In the genomic region with DNA sequence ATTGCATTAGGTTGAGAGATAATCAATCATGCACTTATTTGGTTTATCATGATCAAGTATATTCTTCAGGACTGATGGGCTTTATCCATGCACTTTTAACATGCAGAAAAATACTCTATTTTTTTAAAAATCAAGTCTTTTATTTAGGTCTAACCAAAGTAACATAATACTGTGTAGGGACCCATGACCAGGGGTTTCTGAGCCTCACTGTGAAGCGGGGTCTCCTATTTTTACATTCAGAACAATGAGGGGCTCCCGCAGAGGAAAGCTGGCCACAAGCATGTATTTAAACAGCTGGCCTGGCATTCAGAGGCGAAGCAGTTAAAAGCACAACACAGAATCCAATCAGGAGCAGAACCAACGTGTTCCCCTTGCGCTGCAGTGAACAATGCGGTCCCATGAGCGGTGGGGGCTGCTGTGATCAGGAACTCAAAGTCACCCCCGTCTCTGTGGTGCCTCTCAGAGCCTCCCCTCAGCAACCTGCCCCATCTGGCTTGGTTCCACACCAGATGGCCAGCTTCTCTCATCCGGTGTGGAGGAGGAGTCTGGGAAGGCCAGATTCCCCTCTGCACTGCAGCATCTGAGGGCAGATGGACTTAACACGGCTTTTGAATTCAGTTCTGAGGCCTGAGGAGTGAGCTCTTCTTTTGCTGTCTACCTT, we compare ENCODE assay signal across 9 mouse cellular contexts.
DNase-seq lines count a peak whose midpoint lies in the region; ATAC-seq and TF ChIP-seq lines count a peak whose summit lies in the region.
"Had no signal": no experiment of that assay in that cellular context is flagged by ENCODE, and none has a peak within 500 bp of the region (broad histone marks: within the 10 kb centered on the region; RNA-seq: fewer than 3 reads in every experiment).

No protein-coding gene starts in this region.

- no peak for TF ChIP-seq CTCF in intestine, postnatal 0 days (IDR thresholded peaks at IDR 0.05; ENCODE audit: low read depth)
- TF ChIP-seq CTCF in stomach, postnatal 0 days (IDR thresholded peaks at IDR 0.05; ENCODE audit: low read depth) = no peak

- no peaks in the 10 kb centered on the region for H3K9me3 ChIP-seq in intestine, embryonic 14.5 days (ENCODE audit: control insufficient read depth, low read length)
- no peaks in the 10 kb centered on the region for H3K9me3 ChIP-seq in intestine, postnatal 0 days (ENCODE audit: control insufficient read depth)
- H3K9me3 ChIP-seq in forebrain, embryonic 16.5 days (ENCODE audit: control insufficient read depth, low read length) = no peaks in the 10 kb centered on the region
- no peaks in the 10 kb centered on the region; the same call in 1 of the 2 replicates for H3K9me3 ChIP-seq in limb, embryonic 11.5 days (ENCODE audit: control insufficient read depth, low read length)
- no peaks in the 10 kb centered on the region; the same call in 1 of the 2 replicates for H3K9me3 ChIP-seq in stomach, postnatal 0 days (ENCODE audit: control insufficient read depth, low read length)

- no peak for DNase-seq in intestine, embryonic 14.5 days (ENCODE audit: low spot score)
- peak; percentile 13 for DNase-seq in cerebellum, adult 9-11 months
- peak; percentile 55 for DNase-seq in limb, embryonic 11.5 days (ENCODE audit: low spot score)
- DNase-seq in stomach, postnatal 0 days (ENCODE audit: low spot score) = peak; percentile 26
- DNase-seq in adipocyte (ENCODE audit: low spot score) = no peak
- no peak for DNase-seq in spleen, postnatal 4 days (ENCODE audit: low spot score in 2 of 2)

- ATAC-seq in intestine, embryonic 14.5 days (replicated peaks; ENCODE audit: low FRiP score, low TSS enrichment, low read depth) = peak; percentile 62; the same call in 1 of the 2 replicates
- ATAC-seq in intestine, postnatal 0 days = no peak
- peak; percentile 66 for ATAC-seq in forebrain, embryonic 16.5 days
- peak; percentile 65; the same call in 1 of the 2 replicates for ATAC-seq in limb, embryonic 11.5 days (ENCODE audit: insufficient number of reproducible peaks, low FRiP score, low TSS enrichment, low read depth)
- ATAC-seq in stomach, postnatal 0 days (ENCODE audit: low FRiP score, low TSS enrichment) = peak; percentile 40; the same call in 1 of the 2 replicates

- H3K27ac ChIP-seq in intestine, embryonic 14.5 days (ENCODE audit: low read depth) = peak overlapping the region; percentile 16; the same call in 1 of the 2 replicates
- H3K27ac ChIP-seq in intestine, postnatal 0 days (ENCODE audit: low read depth, low read length) = no peak overlapping the region
- no peak overlapping the region for H3K27ac ChIP-seq in forebrain, embryonic 16.5 days (ENCODE audit: low read length)
- no peak overlapping the region for H3K27ac ChIP-seq in limb, embryonic 11.5 days (replicated peaks; ENCODE audit: low read depth, low read length)
- no peak overlapping the region for H3K27ac ChIP-seq in stomach, postnatal 0 days (replicated peaks)

- whole genome bisulfite sequencing in intestine, embryonic 14.5 days = 59% methylated on average over 10 of the region's 10 CpGs
- WGBS in intestine, postnatal 0 days = 68% methylated on average over 10 of the region's 10 CpGs
- WGBS in forebrain, embryonic 16.5 days = 18% methylated on average over 10 of the region's 10 CpGs
- 58% methylated on average over 10 of the region's 10 CpGs for WGBS in limb, embryonic 11.5 days
- WGBS in stomach, postnatal 0 days = 36% methylated on average over 10 of the region's 10 CpGs

- H3K36me3 ChIP-seq in intestine, embryonic 14.5 days (ENCODE audit: control insufficient read depth, insufficient read depth, low read length) = no peaks in the 10 kb centered on the region
- no peaks in the 10 kb centered on the region for H3K36me3 ChIP-seq in intestine, postnatal 0 days (ENCODE audit: control insufficient read depth, insufficient read depth)
- H3K36me3 ChIP-seq in forebrain, embryonic 16.5 days (ENCODE audit: control insufficient read depth, insufficient read depth) = no peaks in the 10 kb centered on the region
- H3K36me3 ChIP-seq in limb, embryonic 11.5 days (ENCODE audit: control insufficient read depth, insufficient read depth, low read length) = no peaks in the 10 kb centered on the region
- H3K36me3 ChIP-seq in stomach, postnatal 0 days (ENCODE audit: control insufficient read depth, insufficient read depth, low read length) = no peaks in the 10 kb centered on the region

- H3K9ac ChIP-seq in intestine, embryonic 14.5 days (ENCODE audit: low read length) = no peak overlapping the region
- H3K9ac ChIP-seq in intestine, postnatal 0 days (ENCODE audit: low read depth, low read length) = no peak overlapping the region
- H3K9ac ChIP-seq in forebrain, embryonic 16.5 days (replicated peaks; ENCODE audit: low read depth, low read length) = 0 out of 2 replicates have a peak overlapping the region, but pooled peaks have one; percentile 1
- H3K9ac ChIP-seq in limb, embryonic 11.5 days (ENCODE audit: low read length) = no peak overlapping the region
- no peak overlapping the region for H3K9ac ChIP-seq in stomach, postnatal 0 days (ENCODE audit: low read length)

- H3K4me3 ChIP-seq in intestine, embryonic 14.5 days (ENCODE audit: low read depth, low read length) = no peak overlapping the region
- H3K4me3 ChIP-seq in intestine, postnatal 0 days (ENCODE audit: low read depth, low read length) = no peak overlapping the region
- H3K4me3 ChIP-seq in forebrain, embryonic 16.5 days (replicated peaks; ENCODE audit: low read length) = no peak overlapping the region
- no peak overlapping the region for H3K4me3 ChIP-seq in limb, embryonic 11.5 days (ENCODE audit: low read depth, low read length)
- H3K4me3 ChIP-seq in stomach, postnatal 0 days (ENCODE audit: low read depth, low read length) = no peak overlapping the region
- H3K4me3 ChIP-seq: erythroblast, embryonic 14.5 days had no signal

- no peaks in the 10 kb centered on the region for H3K27me3 ChIP-seq in intestine, embryonic 14.5 days (replicated peaks; ENCODE audit: control insufficient read depth, insufficient read depth, low read length)
- H3K27me3 ChIP-seq in intestine, postnatal 0 days (replicated peaks; ENCODE audit: control insufficient read depth, insufficient read depth, low read length) = no peaks in the 10 kb centered on the region
- H3K27me3 ChIP-seq in forebrain, embryonic 16.5 days (replicated peaks; ENCODE audit: control insufficient read depth, insufficient read depth, low read length) = no peaks in the 10 kb centered on the region
- H3K27me3 ChIP-seq in limb, embryonic 11.5 days (ENCODE audit: control insufficient read depth, insufficient read depth, low read length) = no peaks in the 10 kb centered on the region
- H3K27me3 ChIP-seq in stomach, postnatal 0 days (ENCODE audit: control insufficient read depth, insufficient read depth, low read length) = no peaks in the 10 kb centered on the region

- peaks cover 7% of the 10 kb centered on the region; the same call in 1 of the 2 replicates for H3K4me1 ChIP-seq in intestine, embryonic 14.5 days (replicated peaks; ENCODE audit: control insufficient read depth, insufficient read depth, low read length)
- no peaks in the 10 kb centered on the region for H3K4me1 ChIP-seq in intestine, postnatal 0 days (replicated peaks; ENCODE audit: control insufficient read depth, insufficient read depth, low read length)
- peaks cover 14% of the 10 kb centered on the region for H3K4me1 ChIP-seq in forebrain, embryonic 16.5 days (replicated peaks; ENCODE audit: control insufficient read depth, insufficient read depth, low read length)
- 0 out of 2 replicates have a peak, but pooled peaks cover 3% of the 10 kb centered on the region for H3K4me1 ChIP-seq in limb, embryonic 11.5 days (ENCODE audit: control insufficient read depth, insufficient read depth, low read length)
- H3K4me1 ChIP-seq in stomach, postnatal 0 days (replicated peaks; ENCODE audit: control insufficient read depth, insufficient read depth) = no peaks in the 10 kb centered on the region

- TF ChIP-seq EP300 in stomach, postnatal 0 days (optimal IDR thresholded peaks at IDR 0.05) = no peak

- H3K4me2 ChIP-seq in intestine, embryonic 14.5 days (ENCODE audit: low read length) = no peak overlapping the region
- H3K4me2 ChIP-seq in intestine, postnatal 0 days (replicated peaks; ENCODE audit: low read depth) = no peak overlapping the region
- no peak overlapping the region for H3K4me2 ChIP-seq in forebrain, embryonic 16.5 days (ENCODE audit: low read length)
- no peak overlapping the region for H3K4me2 ChIP-seq in limb, embryonic 11.5 days (ENCODE audit: low read depth, severe bottlenecking)
- no peak overlapping the region for H3K4me2 ChIP-seq in stomach, postnatal 0 days (replicated peaks; ENCODE audit: low read depth)

Comparison
In these comparisons a context has a peak if more than half of its experiments do, and no peak if none do; other contexts are left out.
1. DNase-seq: peak in cerebellum, adult 9-11 months (single experiment), limb, embryonic 11.5 days (single experiment) and stomach, postnatal 0 days (single experiment); none in intestine, embryonic 14.5 days (single experiment), adipocyte (single experiment) and spleen, postnatal 4 days (0 of 2).